Mouse (Mus musculus): ENCODE data around the gene Grip2.

Gene Grip2

DNA sequence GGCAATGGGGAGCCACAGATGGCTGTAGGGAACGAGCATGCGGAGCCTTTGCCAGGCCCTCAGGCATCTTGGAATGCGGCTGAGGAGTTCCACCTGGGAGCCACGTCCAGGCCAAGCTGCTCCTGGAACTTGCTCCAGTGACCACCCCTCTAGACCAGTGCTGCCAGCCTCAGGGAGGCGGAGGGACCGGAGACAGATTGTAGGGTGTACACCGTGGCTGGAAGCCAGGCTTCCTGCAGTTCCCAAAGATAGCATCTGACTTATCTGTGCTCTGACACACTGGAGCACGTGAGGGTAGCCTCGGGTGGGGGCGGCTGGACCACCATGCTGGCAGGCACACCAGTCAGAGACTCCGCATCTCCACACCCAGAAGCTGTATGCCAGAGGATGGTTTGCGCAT is 28.6 kb downstream of the Grip2 start:
- ATAC-seq (ENCODE audit: insufficient number of reproducible peaks, low FRiP score, low TSS enrichment), result peak; percentile 59

DNA sequence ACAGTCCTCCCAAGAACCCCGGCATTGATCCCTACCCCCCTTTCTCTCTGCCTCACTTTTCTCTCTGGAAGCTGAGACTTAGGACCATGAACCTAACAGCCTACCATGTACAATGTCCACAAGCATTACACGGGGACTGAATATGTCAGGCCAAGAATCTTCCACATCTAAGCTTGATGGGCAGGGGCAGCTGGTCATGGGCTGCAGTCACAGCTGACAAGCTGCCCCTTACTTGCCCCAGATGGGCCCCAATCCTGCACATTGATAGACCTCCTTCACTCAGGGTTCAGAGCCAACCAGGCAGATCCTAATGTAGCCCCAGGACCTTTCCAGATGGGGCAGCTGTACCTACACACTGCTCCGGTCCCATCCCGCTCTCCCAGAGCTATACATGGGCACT is 30.3 kb downstream of the Grip2 start:
- ATAC-seq (ENCODE audit: insufficient number of reproducible peaks, low FRiP score, low TSS enrichment), result no peak

DNA sequence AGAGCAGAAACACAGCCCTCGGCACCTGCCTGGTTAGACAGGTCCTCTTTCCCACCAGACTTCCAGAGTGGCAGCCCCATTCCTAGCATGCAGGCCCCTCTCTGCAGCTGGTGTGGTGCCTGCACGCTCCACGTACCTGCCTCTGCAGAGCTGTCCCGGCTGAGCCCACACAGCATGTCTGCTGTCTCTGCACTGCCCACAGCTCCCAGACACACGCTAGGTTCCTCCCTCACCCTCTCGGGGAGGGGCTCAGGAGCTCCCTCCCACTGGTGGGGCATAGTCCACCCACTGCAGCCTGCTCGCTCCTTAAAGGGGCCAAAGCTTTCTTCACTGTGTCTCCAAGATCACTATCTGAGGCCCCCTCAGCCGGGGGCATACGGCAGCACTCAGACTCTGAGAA is 31.0 kb downstream of the Grip2 start:
- ATAC-seq (ENCODE audit: insufficient number of reproducible peaks, low FRiP score, low TSS enrichment), result no peak

DNA sequence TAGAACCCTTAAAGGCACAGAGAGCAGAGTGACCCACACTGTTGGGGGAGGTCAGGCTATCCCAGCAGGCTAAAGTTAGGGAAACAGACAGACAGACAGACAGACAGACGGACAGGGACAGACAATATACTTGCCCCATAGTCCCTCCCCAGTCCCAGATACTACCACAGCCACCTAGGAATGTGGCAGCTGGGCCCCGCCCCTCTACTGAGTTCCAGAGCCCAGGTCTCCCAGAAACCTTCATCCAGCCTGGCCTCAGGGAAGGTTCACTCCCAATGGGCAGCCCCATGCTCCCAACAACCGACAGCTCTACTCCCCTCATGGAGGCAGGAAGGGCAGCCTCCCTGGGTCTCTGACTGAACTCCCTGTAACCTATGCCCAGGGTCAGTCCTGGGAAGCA is 31.4 kb downstream of the Grip2 start:
- ATAC-seq (ENCODE audit: insufficient number of reproducible peaks, low FRiP score, low TSS enrichment), result no peak

DNA sequence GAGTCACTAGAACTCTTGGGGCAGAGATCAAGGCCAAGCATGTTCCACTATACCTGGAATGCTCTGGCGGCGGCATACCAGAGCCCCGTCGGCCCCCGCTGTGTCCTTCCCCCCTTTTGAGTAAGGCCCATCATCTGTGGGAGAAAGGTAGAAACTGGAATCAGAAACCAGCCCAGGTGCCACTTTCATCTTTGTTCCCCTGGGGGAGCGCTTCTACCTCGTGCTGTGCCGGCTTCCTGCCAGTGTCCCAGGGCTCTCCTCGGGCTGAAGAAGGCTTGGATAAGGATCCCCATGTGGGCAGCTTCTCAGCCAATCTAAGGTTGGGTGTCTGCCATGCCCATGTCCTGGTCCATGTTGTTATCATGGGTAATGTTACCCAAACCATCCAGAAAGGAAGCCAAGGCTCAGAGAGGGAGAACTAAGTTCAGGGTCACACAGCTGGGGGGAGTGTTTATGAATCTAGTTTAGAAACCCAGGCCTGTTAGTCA is 38.7 kb downstream of the Grip2 start:
- ATAC-seq (ENCODE audit: insufficient number of reproducible peaks, low FRiP score, low TSS enrichment), result no peak

DNA sequence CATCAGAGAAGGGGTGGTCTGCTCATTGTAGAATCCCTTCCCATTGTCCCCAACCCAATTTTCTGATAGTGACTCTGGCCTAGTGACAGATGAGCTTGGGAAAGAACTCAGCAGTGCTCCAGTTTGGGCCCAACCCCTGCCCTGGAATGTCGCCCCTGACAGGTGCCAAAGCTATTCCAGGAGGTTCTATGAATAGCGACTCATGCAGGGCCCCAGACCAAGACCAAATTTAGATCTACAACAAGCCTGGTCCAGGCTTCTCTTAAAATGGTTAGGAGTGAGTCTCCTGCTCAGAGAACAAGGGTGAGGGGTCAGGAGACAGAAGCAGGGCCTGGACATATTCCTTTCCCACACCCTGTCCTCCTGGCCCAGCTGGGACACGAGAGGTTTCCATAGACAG is 42.0 kb downstream of the Grip2 start:
- no peak for ATAC-seq (ENCODE audit: insufficient number of reproducible peaks, low FRiP score, low TSS enrichment)

DNA sequence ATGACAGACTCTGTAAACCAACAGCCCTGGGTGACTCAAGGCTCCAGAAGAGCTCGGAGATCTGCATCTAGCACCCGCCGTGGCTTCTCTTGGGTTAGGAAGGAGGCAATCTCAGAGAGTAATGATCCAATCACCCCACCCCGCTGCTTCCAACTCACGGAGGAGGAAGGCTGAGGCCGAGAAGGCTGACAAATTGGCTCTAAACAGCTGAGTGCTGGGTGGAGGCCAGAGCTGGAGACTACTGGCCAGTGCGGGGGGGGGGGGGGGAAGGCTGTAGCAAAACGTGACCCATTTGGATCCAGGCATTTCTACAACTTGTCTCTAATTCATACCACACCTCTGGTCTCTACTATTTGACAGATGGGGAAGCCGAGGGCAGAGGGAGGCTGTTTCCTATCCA is 47.8 kb downstream of the Grip2 start:
- ATAC-seq (ENCODE audit: insufficient number of reproducible peaks, low FRiP score, low TSS enrichment), result no peak

DNA sequence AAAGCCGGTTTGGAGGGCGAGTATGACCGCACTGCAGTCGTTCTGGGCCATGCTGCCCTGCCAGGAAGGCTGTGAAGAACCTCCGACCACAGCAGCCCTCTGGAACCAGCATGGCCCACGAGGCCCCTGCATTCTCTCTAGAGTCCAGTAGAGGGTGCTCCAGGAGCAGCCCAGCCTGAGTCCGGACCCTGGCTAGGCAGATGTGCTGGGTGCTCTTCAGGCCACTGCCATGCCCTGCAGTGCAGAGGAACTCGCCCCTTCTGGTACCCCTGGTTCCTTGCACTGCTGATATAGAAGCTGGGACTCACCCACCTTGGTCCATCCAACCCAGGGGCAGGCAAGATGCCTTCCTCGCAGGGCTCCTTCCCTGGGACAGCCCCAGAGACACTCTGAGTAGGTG is 50.5 kb downstream of the Grip2 start:
- peak; percentile 49; the same call in 1 of the 2 replicates for ATAC-seq (ENCODE audit: insufficient number of reproducible peaks, low FRiP score, low TSS enrichment)

DNA sequence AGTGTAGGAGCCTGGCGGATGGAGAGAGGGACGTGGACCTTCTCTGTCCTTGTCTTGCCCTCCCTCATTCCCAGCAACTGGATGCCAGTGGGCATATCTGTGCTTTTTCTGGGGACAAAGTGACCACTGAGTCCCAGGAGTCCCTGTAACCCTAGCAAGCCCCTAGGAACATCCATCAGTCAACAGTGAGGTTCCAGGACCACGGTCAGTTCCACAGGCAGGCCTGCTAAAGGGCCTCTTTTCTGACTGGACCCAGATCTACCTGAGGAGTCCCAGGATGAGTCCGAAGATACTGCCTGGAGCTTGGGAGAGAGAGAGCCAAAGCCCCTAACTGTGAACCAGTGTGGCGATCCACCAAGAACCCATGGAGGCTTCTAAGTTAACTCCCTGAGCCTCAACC is 53.1 kb downstream of the Grip2 start:
- ATAC-seq (ENCODE audit: insufficient number of reproducible peaks, low FRiP score, low TSS enrichment), result no peak

DNA sequence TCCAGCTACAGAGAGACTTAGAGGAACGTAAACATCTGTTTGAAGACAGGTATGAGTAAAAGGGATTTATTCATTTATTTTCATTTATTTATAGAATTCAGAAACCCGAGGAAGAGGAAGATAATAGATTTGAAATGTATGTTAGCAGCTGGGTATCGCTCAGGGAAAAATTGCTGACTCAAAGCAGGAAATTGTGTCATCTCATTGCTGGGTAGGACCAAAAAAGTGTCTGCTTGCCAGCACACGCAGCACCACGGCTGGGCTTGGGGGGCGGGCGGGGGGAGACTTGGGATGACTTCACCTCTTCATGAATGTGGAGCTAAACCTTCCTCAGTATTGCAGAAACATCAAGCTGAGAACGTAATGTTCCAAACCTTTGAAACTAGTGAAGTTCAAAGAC is 59.5 kb downstream of the Grip2 start:
- no peak for ATAC-seq (ENCODE audit: insufficient number of reproducible peaks, low FRiP score, low TSS enrichment)

DNA sequence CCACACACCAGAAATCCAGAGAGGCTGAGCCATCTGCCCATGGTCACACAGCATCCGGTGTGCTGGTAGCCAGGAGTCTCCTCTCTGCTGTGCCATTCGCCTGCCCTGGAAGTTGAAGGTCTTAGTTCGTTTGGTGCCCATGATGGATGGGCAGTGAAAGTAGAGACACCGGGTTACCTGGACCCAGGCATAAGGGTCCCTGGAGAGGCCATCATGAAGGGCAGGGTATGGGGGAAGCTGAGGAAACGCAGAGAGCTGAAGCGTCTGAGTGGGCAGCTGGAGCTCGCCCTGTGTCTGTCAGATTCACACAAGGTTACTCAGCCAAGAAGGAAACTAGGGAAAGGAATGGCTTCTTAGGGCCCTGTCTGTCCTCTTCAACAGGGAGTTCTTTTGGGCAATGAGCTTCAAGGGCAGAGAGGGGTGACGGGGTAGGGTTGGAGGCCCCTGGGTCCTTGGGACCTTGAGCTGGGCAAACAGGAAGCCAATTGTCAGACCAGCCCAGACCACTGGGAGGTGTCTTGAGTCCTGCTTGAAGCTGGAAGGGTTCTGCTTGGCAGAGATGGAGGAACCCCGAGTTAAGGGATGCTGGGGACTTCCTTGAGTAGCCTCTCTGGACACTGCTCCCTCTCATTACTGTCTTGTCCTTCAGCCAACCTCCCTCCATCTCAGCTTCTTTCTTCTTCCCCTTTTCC is 64.9 kb downstream of the Grip2 start:
- 0 out of 2 replicates have a peak, but pooled peaks have one; percentile 28 for ATAC-seq (ENCODE audit: insufficient number of reproducible peaks, low FRiP score, low TSS enrichment)

DNA sequence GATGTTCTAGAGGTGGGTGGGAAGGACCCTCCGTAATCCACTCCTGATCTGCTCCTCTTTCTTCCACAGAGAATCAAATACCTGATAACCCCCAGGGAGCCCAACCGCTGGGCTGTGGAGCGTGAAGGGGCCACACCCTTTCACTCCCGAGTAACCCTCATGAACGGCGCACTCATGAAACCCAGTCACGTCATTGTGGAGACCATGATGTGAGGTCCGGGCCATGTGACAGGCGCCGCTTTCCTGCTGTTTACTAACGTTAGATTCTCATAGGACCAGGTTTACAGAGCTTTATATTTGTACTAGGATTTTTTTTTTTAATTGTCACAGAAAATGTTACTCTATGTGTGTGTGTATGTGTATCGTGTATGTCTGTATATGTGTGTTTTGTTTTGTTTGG is 72.2 kb downstream of the Grip2 start:
- ATAC-seq (ENCODE audit: insufficient number of reproducible peaks, low FRiP score, low TSS enrichment), result no peak

DNA sequence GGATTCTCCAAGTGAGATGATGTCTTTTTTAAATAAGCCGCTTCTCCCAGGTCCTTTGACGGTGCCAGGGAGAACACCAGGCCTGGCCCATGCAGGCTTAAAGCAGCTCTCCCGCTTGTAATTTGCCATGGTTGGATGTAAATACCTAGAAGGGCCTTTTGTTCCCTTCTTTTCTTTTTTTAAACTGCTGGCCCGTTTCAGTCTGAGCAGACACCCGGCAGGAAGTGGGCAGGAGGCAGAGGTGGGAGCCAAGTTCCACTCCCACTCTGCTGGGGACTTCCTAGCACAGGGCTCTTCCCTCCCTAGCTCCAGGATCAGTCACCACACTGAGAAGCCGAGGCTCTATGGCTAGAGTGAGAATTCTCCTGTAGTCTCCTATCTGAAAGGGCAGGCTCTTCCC is 73.0 kb downstream of the Grip2 start:
- ATAC-seq (ENCODE audit: insufficient number of reproducible peaks, low FRiP score, low TSS enrichment), result no peak

DNA sequence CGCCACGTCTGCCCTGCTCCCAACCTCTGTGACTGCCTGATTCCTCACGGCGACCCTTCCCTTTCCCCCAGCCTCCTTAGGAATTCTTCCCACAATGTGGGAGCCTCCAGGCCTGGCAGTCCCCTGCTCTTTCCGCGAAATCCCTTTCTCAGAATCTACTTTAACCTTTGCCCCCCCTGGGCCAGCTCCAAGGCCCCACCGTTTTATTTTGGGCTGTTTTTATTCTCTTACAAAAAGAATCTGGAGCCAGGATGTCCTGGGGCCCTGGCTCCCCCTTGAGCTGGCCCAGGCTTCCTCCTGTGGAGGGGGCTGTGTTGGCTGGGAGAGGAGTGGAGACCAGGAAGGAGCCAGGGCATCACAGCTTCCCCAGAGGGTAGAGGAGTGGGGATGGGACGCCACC is 74.2 kb downstream of the Grip2 start:
- ATAC-seq (ENCODE audit: insufficient number of reproducible peaks, low FRiP score, low TSS enrichment), result no peak

DNA sequence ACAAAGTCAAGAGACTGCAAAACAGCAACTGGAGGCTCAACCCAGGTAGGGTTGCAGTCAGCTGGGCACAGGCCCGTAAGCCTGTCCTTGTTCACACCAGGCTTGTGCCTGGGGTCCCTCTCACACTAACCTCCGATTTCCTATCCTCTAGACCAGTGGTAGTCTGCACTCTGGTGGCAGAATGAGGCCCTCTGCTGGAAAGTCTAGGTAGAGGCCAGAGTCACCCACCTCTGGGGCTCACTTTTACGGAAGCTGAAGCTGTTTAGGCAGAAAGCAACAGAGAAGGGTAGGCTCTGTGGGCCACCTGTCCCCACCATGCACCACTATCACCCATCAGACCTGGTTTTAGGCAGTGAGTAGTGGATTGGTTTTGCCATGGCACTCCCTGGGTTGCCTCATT is 76.1 kb downstream of the Grip2 start:
- ATAC-seq (ENCODE audit: insufficient number of reproducible peaks, low FRiP score, low TSS enrichment), result no peak

DNA sequence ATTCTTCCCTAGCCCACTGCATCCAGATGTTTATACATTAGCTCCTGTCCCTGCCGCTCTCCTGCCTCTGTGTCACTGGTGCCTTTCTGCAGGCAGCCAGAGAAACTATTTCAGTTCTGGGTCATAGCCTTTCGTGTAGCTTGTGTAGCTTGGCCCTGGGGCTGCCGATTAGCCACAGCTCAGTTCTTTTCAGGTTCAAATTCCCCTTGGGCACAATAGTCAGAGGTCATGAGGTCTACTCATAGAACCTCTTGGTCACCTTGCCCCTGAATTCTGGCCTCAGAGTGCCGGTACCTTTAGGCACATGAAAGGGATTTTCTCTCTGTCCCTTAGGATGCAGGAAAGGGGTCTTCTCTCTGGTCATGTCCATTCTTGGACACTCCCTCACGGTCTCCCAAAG is 80.3 kb downstream of the Grip2 start:
- no peak for ATAC-seq (ENCODE audit: insufficient number of reproducible peaks, low FRiP score, low TSS enrichment)

DNA sequence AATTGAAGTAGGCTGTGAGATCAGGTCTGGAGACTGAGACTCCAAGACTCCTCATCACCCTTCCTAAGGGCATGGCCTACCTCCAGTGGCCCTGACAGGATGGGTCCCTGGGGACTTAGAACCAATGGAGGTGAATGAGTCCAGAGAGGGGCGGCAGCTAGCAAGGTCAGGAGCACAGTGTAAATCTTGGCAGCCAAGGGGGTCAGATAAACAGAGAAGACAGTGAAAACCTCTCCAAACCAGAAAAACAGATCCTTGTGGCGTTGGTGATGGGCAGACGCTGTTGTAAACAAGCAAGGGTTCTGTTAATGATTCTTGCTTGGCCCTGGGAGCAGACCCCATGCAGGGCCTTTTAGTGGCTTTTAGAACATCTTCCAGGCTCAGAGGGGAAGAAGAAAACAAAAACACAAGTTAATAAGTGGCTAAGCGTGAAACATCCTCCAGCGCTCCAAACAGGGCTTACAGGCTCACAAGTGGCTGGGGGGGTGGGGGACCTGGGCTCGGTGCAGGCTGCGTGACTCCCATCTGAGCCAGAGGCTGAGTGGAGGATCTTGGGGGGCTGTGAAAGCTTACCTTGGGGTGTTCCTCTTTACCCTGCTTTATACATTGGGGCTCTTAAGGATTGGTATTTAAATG is 81.0 kb downstream of the Grip2 start:
- no peak for ATAC-seq (ENCODE audit: insufficient number of reproducible peaks, low FRiP score, low TSS enrichment)

DNA sequence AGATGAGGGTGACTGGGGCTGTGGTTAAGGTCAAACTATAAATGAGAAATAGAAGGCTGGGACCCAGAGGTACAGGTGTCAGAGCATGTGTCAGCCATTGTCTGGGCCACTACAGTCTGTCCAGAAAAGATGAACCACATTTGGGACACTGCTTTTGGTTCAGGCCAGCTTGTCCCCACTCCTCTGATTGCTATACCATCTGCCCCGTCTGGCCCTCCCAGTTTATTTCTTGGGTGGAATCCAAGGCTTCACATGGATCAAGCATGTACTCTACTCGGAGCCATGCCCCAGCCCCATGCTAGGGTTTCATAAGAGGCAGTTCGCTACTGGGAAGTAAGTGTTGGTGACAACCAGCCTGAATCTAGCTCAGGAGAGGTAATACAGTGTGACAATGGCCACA is 81.8 kb downstream of the Grip2 start:
- ATAC-seq (ENCODE audit: insufficient number of reproducible peaks, low FRiP score, low TSS enrichment), result no peak

DNA sequence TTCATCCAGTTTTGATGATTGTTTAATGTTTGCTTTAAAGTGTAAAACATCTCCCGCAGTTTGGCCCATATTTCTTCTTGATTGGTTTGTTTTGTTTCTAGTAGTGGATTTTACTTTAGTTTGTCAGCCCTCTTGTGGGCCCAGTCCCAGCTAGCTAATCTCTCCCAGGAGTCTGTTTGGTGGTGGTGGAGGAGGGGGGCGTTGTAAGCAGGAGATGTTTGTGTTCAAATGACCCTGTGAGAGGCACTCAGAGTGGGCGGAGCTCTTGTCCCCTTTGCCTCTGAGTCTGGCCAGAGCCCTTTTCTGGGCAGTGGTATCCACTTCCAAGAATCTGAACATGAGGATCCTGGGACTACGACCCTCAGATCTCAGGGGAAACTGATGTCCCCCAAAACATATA is 83.2 kb downstream of the Grip2 start:
- ATAC-seq (ENCODE audit: insufficient number of reproducible peaks, low FRiP score, low TSS enrichment), result no peak

DNA sequence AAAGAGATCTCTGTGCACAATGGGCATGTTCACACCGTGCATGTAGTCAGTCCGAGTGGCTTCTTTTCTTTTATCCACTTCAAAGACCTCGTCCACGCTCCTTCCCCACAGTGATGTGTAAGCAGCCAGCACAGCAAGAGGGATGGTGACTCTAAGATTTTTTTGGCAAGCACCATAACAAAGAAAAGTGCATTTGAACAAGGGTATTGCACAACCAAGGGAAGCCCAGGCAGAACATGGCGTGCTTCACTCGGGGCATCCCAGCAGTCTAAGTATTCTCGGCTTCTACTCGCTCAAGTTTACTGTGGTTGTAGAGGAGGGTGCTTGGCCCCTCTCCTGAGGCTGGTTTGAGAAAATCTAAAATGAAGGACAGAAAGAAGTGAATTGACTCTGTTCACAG is 84.1 kb downstream of the Grip2 start:
- no peak for ATAC-seq (ENCODE audit: insufficient number of reproducible peaks, low FRiP score, low TSS enrichment)

DNA sequence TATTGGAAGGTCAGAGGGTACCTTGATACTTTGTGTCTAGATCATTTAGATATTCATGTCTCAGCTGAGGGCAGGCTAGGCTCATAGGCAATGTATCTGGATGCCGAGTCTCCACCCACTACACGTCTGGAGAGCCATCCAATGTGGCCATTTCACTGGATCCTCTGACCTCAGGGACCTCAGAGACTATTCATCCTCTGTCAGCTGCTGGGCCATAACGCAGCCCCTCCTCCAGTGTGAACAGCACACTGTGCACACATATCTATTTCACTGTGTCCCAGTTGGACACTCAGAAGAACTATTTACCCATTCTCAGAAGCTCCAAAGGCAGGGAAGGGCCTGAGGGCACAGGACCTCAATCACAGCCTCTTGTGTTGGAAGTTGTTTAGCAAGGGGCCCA is 84.6 kb downstream of the Grip2 start:
- no peak for ATAC-seq (ENCODE audit: insufficient number of reproducible peaks, low FRiP score, low TSS enrichment)

DNA sequence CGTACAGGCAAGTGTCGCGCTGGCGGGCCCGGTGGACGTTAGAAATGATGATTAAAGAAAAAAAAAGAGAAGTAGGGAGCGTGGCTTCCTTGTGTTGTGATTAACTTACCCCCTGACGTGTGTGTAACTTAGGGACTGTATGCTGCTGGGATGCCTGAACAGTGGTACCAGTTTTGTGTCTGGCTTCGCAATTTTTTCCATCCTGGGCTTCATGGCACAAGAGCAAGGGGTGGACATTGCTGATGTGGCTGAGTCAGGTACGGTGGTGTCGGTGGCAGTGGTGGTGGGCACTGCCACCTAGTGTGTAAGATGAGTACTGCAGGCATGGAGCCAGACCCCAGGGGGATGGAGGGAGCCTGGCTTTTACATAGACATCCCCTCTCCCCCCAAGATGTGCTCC is 86.0 kb downstream of the Grip2 start:
- no peak; the same call in 1 of the 2 replicates for ATAC-seq (ENCODE audit: insufficient number of reproducible peaks, low FRiP score, low TSS enrichment)

Data from cerebellum, adult (tissue).